Mouse (Mus musculus) neural tube, embryonic 15.5 days (tissue): ENCODE data around the gene Cdc42bpb. TPM values are rescaled to one million over a fixed set of nuclear protein-coding genes. Genes with fewer than 3 reads are reported as not detected.

ENCODE experiments used
- ATAC-seq: fragments of 200-750 bp; cut with Nextera tagmentation; 2 replicates; pipeline ENCODE4 v1.8.0; 2017; ENCODE audit warnings: mild to moderate bottlenecking, moderate TSS enrichment, moderate library complexity; ENCODE audit not compliant: low FRiP score
- H3K27ac ChIP-seq: fragments of 300-500 bp; sonication (generic); replicated peaks from 2 replicates; pipeline ENCODE4 v1.5.1; 2015; ENCODE audit warnings: mild to moderate bottlenecking, inconsistent platforms
- H3K27me3 ChIP-seq: fragments of 300-500 bp; sonication (generic); replicated peaks from 2 replicates; pipeline ENCODE4 v1.6.1; 2015; ENCODE audit warnings: inconsistent platforms
- H3K36me3 ChIP-seq: fragments of 300-500 bp; sonication (generic); 2 replicates; pipeline ENCODE4 v1.6.1; 2015; ENCODE audit warnings: inconsistent platforms
- H3K4me1 ChIP-seq: fragments of 300-500 bp; sonication (generic); 2 replicates; pipeline ENCODE4 v1.6.1; 2015; ENCODE audit warnings: inconsistent platforms
- H3K4me2 ChIP-seq: fragments of 300-500 bp; sonication (generic); 2 replicates; pipeline ENCODE4 v1.6.1; 2015; ENCODE audit warnings: inconsistent platforms, mild to moderate bottlenecking, moderate library complexity
- H3K4me3 ChIP-seq: fragments of 300-500 bp; sonication (generic); replicated peaks from 2 replicates; pipeline ENCODE4 v1.5.1; 2015; ENCODE audit warnings: mild to moderate bottlenecking, inconsistent platforms
- H3K9ac ChIP-seq: fragments of 300-500 bp; sonication (generic); replicated peaks from 2 replicates; pipeline ENCODE4 v1.6.1; 2015; ENCODE audit warnings: mild to moderate bottlenecking, inconsistent platforms
- H3K9me3 ChIP-seq: fragments of 300-500 bp; sonication (generic); replicated peaks from 2 replicates; pipeline ENCODE4 v1.6.1; 2016; ENCODE audit warnings: inconsistent platforms
- WGBS: fragments of 180-500 bp; shearing (Covaris S2); methylation state at CpG from one replicate; pipeline ENCODE4 v1.1.7; 2015; ENCODE audit warnings: mixed read lengths; 5-methylcytosine and 5-hydroxymethylcytosine counted together
- polyA plus RNA-seq: library from polyadenylated mRNA; unstranded; fragments of >200 nt; fragmentation: Nextera tagmentation; extraction: Ambion mirVana; gene quantifications from 2 replicates; pipeline ENCODE4 v1.2.1, GENCODE M21; 2015

The Cdc42bpb gene
- polyA plus RNA-seq, 1 experiment from 2014 or later, result 30.2 TPM

DNA sequence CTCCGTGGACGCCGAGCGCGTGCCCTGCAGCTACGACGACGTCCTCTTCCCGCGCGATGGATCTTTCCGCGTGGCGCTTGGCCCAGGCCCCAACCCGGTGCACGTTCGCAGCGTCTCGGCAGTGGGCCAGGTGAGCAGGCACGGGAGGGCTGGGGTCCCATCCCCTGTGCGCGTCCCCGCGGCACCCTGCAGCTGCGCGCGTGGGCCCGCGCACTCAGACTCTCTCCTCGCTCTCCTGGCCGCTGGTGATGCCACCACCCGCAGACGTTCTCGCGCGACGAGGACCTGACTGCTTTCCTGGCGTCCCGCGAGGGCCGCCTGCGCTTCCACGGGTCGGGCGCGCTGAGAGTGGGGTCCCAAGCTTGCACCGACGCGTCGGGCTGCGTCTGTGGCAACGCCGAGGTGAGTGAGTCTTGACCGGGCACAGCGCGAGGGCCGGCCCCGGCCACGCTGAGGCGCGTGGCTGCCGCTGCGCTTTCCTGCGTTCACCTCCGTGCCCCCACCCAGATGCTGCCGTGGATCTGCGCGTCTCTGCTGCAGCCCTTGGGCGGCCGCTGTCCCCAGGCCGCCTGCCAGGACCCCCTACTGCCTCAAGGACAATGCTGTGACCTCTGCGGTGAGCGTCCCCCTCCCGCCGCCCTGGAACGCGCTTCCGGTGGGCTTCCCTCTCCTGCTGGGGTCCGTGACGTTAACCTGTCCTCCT lies 102.9 kb downstream of the Cdc42bpb start:
- H3K4me1 ChIP-seq, result peaks cover 35% of the 10 kb centered on the region
- H3K9me3 ChIP-seq, result no peaks in the 10 kb centered on the region
- H3K4me2 ChIP-seq, result peak overlapping the region; percentile 76
- H3K4me3 ChIP-seq, result peak overlapping the region; percentile 43
- H3K27me3 ChIP-seq, result peaks cover 78% of the 10 kb centered on the region
- H3K27ac ChIP-seq, result no peak overlapping the region
- H3K36me3 ChIP-seq, result no peaks in the 10 kb centered on the region
- H3K9ac ChIP-seq, result peak overlapping the region; percentile 47
- WGBS, result 2% methylated on average over 76 of the region's 80 CpGs
- peak; percentile 43 for ATAC-seq

DNA sequence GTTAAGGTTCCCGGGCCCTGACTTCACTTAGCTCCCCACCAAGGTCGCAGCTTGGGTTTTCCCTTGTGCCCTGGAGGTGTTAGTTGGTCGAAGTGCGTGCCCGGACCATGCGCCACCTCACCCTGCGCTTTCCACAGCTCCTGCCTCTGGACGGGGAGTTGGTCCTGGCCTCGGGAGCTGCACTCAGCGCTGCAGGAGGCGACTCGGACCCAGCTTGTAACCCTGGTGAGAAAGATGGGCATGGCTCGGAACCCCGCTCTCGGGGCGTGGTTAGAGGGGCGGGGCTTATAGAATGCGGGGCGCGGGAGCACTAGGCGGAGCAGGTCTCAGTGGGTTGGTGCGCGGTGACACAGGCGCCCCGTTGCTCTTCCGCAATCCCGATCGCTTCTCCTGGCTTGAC lies 103.5 kb downstream of the Cdc42bpb start:
- no peaks in the 10 kb centered on the region for H3K9me3 ChIP-seq
- H3K4me1 ChIP-seq, result peaks cover 35% of the 10 kb centered on the region
- H3K4me2 ChIP-seq, result peak overlapping the region; percentile 76
- peak overlapping the region; percentile 47 for H3K9ac ChIP-seq
- WGBS, result 4% methylated on average over 28 of the region's 28 CpGs
- no peaks in the 10 kb centered on the region for H3K36me3 ChIP-seq
- peak; percentile 33 for ATAC-seq
- H3K27me3 ChIP-seq, result peaks cover 84% of the 10 kb centered on the region
- no peak overlapping the region for H3K27ac ChIP-seq
- H3K4me3 ChIP-seq, result peak overlapping the region; percentile 43

DNA sequence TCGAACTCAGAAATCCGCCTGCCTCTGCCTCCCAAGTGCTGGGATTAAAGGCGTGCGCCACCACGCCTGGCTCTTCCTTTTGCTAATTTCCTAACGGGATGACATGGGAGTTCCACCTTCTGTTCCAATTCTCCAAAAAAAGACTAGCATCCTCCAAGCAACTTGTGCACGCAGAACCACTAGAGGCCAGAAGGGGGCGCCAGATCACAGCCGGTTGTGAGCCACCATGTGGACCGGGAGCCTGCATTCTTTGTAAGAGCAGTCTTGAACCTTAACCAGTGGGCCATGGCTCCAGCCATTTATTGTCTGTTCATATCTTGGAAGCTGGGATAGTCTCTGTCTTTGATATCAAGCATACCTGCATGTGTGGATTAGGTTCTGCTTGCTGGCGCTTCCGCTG lies 105.1 kb downstream of the Cdc42bpb start:
- Histone ChIP-seq H3K4me1 (peaks cover 35% of the 10 kb centered on the region), H3K27ac (no peak overlapping the region), H3K9ac (no peak overlapping the region), H3K27me3 (peaks cover 90% of the 10 kb centered on the region), H3K4me2 (no peak overlapping the region), H3K9me3 (no peaks in the 10 kb centered on the region), H3K4me3 (no peak overlapping the region), H3K36me3 (no peaks in the 10 kb centered on the region)
- ATAC-seq, result no peak
- 21% methylated on average over 12 of the region's 12 CpGs for WGBS

GRCm38 (mm10) chr12:111271966-111272365 lies 105.6 kb downstream of the Cdc42bpb start:
- Histone ChIP-seq H3K4me2 (no peak overlapping the region), H3K9ac (no peak overlapping the region), H3K9me3 (no peaks in the 10 kb centered on the region), H3K27ac (no peak overlapping the region), H3K27me3 (peaks cover 86% of the 10 kb centered on the region), H3K36me3 (no peaks in the 10 kb centered on the region), H3K4me3 (no peak overlapping the region), H3K4me1 (peaks cover 35% of the 10 kb centered on the region)
- WGBS, result 26% methylated on average over 8 of the region's 8 CpGs
- no peak for ATAC-seq

DNA sequence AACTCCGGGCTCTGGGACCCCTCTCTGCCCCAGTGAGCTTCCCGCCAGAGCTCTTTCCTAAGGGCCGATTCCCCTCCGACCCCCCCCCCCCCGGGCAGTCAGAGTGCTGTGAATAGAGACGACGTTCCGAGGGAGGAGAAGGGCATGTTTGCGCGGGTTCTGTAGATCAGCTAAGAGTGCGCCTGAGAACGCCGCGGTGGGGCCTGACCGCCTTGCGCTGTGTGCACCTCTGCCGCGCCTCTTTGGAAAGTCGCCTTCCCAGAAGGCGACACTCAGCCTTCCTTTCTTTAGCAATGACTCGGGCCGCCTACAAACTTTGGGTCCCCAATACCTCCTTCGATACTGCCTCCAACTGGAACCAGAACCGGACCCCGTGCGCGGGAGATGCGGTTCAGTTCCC lies 106.1 kb downstream of the Cdc42bpb start:
- WGBS, result 10% methylated on average over 28 of the region's 28 CpGs
- Histone ChIP-seq H3K36me3 (no peaks in the 10 kb centered on the region), H3K27ac (no peak overlapping the region), H3K27me3 (peaks cover 80% of the 10 kb centered on the region), H3K4me1 (peaks cover 35% of the 10 kb centered on the region), H3K4me3 (no peak overlapping the region), H3K9me3 (no peaks in the 10 kb centered on the region), H3K9ac (no peak overlapping the region), H3K4me2 (no peak overlapping the region)
- ATAC-seq, result no peak

GRCm38 (mm10) chr12:111270629-111271277 lies 106.8 kb downstream of the Cdc42bpb start, which contains the start of gene Amn:
Gene Amn, plus strand, starts transcription at chr12:111271095.
- H3K4me1 ChIP-seq, result peaks cover 33% of the 10 kb centered on the region
- H3K27ac ChIP-seq, result no peak within 1 kb of the TSS
- no peak within 1 kb of the TSS for H3K9ac ChIP-seq
- WGBS, result 41% methylated on average over 25 of the region's 25 CpGs
- no peaks in the 10 kb centered on the region for H3K9me3 ChIP-seq
- no peaks in the 10 kb centered on the region for H3K36me3 ChIP-seq
- H3K4me2 ChIP-seq, result no peak within 1 kb of the TSS
- no peak for ATAC-seq
- no peak within 1 kb of the TSS for H3K4me3 ChIP-seq
- H3K27me3 ChIP-seq, result peaks cover 74% of the 10 kb centered on the region

- Histone ChIP-seq H3K4me3 (no peak overlapping the region), H3K27me3 (peaks cover 44% of the 10 kb centered on the region), H3K27ac (no peak overlapping the region), H3K36me3 (peaks cover 16% of the 10 kb centered on the region), H3K4me1 (peaks cover 9% of the 10 kb centered on the region; the same call in 1 of the 2 replicates), H3K9ac (no peak overlapping the region), H3K4me2 (no peak overlapping the region), H3K9me3 (no peaks in the 10 kb centered on the region)
- 82% methylated on average over 4 of the region's 4 CpGs for WGBS
- ATAC-seq, result no peak
Measured at GRCm38 (mm10) chr12:111267673-111268325, 109.7 kb downstream of the Cdc42bpb start.

DNA sequence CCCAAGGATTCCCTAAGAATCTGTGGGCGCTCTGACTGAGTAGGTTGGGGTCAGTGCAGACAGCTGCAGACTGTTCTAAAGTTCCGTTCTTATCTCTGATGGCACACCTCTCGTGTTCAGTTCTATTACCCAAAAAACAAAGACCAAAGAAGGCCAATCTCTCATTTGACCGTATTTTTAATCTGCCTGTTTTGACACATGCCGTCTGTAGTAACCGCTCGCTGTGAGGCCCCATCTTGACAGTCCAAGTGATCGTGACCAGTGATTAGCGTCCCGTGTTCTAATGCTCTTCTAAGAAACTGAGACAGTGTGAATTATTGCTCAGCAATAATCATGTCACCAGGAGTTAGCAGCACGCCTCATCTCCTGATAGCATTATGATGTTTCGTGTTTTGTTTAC lies 110.9 kb downstream of the Cdc42bpb start:
- WGBS, result 78% methylated on average over 12 of the region's 12 CpGs
- H3K4me1 ChIP-seq, result peaks cover 8% of the 10 kb centered on the region; the same call in 1 of the 2 replicates
- H3K9ac ChIP-seq, result no peak overlapping the region
- H3K27ac ChIP-seq, result no peak overlapping the region
- H3K4me3 ChIP-seq, result no peak overlapping the region
- no peak overlapping the region for H3K4me2 ChIP-seq
- no peak for ATAC-seq
- peaks cover 32% of the 10 kb centered on the region for H3K27me3 ChIP-seq
- H3K9me3 ChIP-seq, result no peaks in the 10 kb centered on the region
- H3K36me3 ChIP-seq, result peaks cover 24% of the 10 kb centered on the region

DNA sequence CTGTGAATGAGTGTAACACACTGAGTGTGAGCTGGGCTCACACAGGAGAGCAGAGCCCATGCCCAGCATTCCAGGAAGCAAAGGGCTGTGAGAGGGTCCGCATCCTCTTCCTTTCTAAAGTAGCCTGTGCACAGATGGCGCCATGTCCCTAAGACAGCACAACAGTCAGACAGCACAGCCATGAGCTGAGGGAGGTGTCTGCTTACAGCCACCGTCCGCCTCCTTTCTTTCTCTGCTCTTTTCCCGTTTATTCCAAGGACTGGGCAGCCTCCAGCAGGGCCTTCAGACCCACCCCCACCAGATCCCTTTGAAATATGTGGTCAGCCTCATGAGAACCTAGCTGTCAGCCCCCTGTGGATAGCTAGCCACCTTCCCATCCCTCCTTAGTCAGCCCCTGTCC lies 112.3 kb downstream of the Cdc42bpb start:
- no peak overlapping the region for H3K9ac ChIP-seq
- H3K4me1 ChIP-seq, result no peaks in the 10 kb centered on the region
- peaks cover 18% of the 10 kb centered on the region for H3K27me3 ChIP-seq
- H3K36me3 ChIP-seq, result peaks cover 32% of the 10 kb centered on the region
- no peak overlapping the region for H3K27ac ChIP-seq
- 74% methylated on average over 5 of the region's 5 CpGs for WGBS
- H3K9me3 ChIP-seq, result no peaks in the 10 kb centered on the region
- ATAC-seq, result no peak
- no peak overlapping the region for H3K4me2 ChIP-seq
- H3K4me3 ChIP-seq, result no peak overlapping the region

- 94% methylated on average over 16 of the region's 16 CpGs for WGBS
- ATAC-seq, result no peak
- Histone ChIP-seq H3K4me2 (no peak overlapping the region), H3K36me3 (peaks cover 38% of the 10 kb centered on the region), H3K9ac (no peak overlapping the region), H3K4me3 (no peak overlapping the region), H3K4me1 (no peaks in the 10 kb centered on the region), H3K27ac (no peak overlapping the region), H3K27me3 (0 out of 2 replicates have a peak, but pooled peaks cover 4% of the 10 kb centered on the region), H3K9me3 (no peaks in the 10 kb centered on the region)
Measured at GRCm38 (mm10) chr12:111263650-111264049, 113.9 kb downstream of the Cdc42bpb start.

DNA sequence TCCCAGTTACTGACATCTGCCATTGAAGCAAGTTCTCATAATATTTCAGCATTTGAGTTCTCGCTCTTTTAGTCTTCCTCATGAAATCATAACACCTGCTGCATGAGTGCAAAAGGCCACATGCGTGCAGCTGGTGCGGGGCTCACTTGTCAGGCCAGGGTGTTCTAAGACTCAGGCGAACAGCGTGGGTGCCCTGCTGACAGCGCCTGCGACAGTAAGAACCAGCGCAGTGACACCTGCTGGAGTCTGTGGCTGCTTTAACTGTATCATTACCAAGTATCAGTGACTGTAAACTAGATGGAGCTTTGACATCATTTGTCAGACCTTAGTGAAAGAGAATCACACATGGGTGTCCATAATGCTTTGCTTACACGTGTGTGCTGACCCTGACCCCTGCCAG lies 126.3 kb downstream of the Cdc42bpb start:
- Histone ChIP-seq H3K36me3 (peaks cover 27% of the 10 kb centered on the region), H3K9ac (no peak overlapping the region), H3K27me3 (no peaks in the 10 kb centered on the region), H3K9me3 (no peaks in the 10 kb centered on the region), H3K4me2 (no peak overlapping the region), H3K4me1 (no peaks in the 10 kb centered on the region), H3K4me3 (no peak overlapping the region), H3K27ac (no peak overlapping the region)
- no peak for ATAC-seq
- 65% methylated on average over 9 of the region's 9 CpGs for WGBS

DNA sequence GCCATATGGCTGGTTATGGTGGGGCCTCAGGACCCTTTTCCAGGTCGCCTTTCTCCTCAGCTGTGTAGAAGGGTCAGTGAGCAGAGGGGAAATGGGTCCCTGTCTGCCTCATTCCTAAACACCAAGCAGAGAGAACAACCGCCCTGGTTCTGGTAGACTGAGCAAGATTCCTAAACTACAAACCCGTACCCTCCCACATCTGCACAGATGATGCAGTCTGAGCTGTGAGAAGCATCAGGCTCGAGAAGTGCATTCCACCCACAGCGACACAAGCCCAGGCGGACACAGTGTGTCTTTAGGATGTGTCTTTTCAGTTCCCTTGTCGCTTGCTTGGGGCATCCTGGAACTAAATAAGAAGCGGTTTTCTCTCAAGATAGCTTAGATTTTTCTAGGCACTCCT lies 127.4 kb downstream of the Cdc42bpb start:
- ATAC-seq, result no peak
- H3K9me3 ChIP-seq, result no peaks in the 10 kb centered on the region
- H3K27me3 ChIP-seq, result no peaks in the 10 kb centered on the region
- WGBS, result 90% methylated on average over 8 of the region's 8 CpGs
- no peak overlapping the region for H3K9ac ChIP-seq
- H3K4me3 ChIP-seq, result no peak overlapping the region
- H3K4me2 ChIP-seq, result no peak overlapping the region
- H3K36me3 ChIP-seq, result peaks cover 23% of the 10 kb centered on the region
- no peaks in the 10 kb centered on the region for H3K4me1 ChIP-seq
- H3K27ac ChIP-seq, result no peak overlapping the region
